Mouse (Mus musculus) lung, postnatal 4 days (tissue): ENCODE measurements around the gene Disc1.

Source experiments
- DNase-seq, 2 experiments: peaks; one replicate each; pipeline ENCODE4 v3.0.0; 2021

Gene Disc1

GRCm38 (mm10) chr8:125226989-125227624, 173.1 kb downstream of the Disc1 start:
- peak; percentile 65 to 87 for DNase-seq

- no peak for DNase-seq
These were observed 176.6 kb downstream of the Disc1 start for GRCm38 (mm10) chr8:125230526-125231131.

- DNase-seq: no peak
These were observed 178.7 kb downstream of the Disc1 start for GRCm38 (mm10) chr8:125232724-125233123.

GRCm38 (mm10) chr8:125235898-125236835, 182.2 kb downstream of the Disc1 start:
- no peak for DNase-seq

- no peak for DNase-seq
These were observed 186.8 kb downstream of the Disc1 start for GRCm38 (mm10) chr8:125240763-125241162.

- peak; percentile 19 to 42 for DNase-seq
These were observed 188.4 kb downstream of the Disc1 start for GRCm38 (mm10) chr8:125242382-125242781.

- DNase-seq: peak; percentile 30 to 59
These were observed 188.9 kb downstream of the Disc1 start for GRCm38 (mm10) chr8:125242921-125243320.

GRCm38 (mm10) chr8:125246737-125247292, 192.8 kb downstream of the Disc1 start:
- DNase-seq: no peak

GRCm38 (mm10) chr8:125247349-125247748, 193.4 kb downstream of the Disc1 start:
- DNase-seq: no peak

- no peak for DNase-seq
These were observed 199.0 kb downstream of the Disc1 start for GRCm38 (mm10) chr8:125252946-125253345.

- DNase-seq: peak; percentile 66 to 82
These were observed 199.6 kb downstream of the Disc1 start for GRCm38 (mm10) chr8:125253505-125254180.

GRCm38 (mm10) chr8:125254188-125255005, 200.4 kb downstream of the Disc1 start:
- DNase-seq: peak; percentile 88 to 91

- no peak for DNase-seq
These were observed 201.2 kb downstream of the Disc1 start for GRCm38 (mm10) chr8:125255006-125255685.

- DNase-seq: no peak
These were observed 203.7 kb downstream of the Disc1 start for GRCm38 (mm10) chr8:125257660-125258059.

GRCm38 (mm10) chr8:125258806-125259500, 205.0 kb downstream of the Disc1 start:
- DNase-seq: no peak

GRCm38 (mm10) chr8:125268181-125268705, 214.2 kb downstream of the Disc1 start:
- peak; percentile 42 to 43 for DNase-seq

GRCm38 (mm10) chr8:125270292-125270691, 216.3 kb downstream of the Disc1 start:
- DNase-seq: no peak

GRCm38 (mm10) chr8:125271357-125271756, 217.4 kb downstream of the Disc1 start:
- DNase-seq: no peak

- no peak for DNase-seq
These were observed 218.3 kb downstream of the Disc1 start for GRCm38 (mm10) chr8:125272089-125272866.
